Mouse (Mus musculus) cerebellum, adult 2 months (tissue): Measurements from ENCODE around the gene Nyap1. TPM values are rescaled to one million over a fixed set of nuclear protein-coding genes. Genes with fewer than 3 reads are reported as not detected.

Source experiments
- DNase-seq, 2 experiments: peaks; one replicate each; pipeline ENCODE4 v3.0.0; 2021
- H3K27ac ChIP-seq: fragments of 200-500 bp; 2 replicates; pipeline ENCODE4 v1.5.1; 2012; ENCODE audit warnings: low read length, control low read depth, inconsistent platforms; ENCODE audit not compliant: insufficient read depth
- H3K27me3 ChIP-seq: fragments of 200-500 bp; 2 replicates; pipeline ENCODE4 v1.6.1; 2012; ENCODE audit warnings: inconsistent platforms, mild to moderate bottlenecking, low read length, moderate library complexity; ENCODE audit not compliant: control insufficient read depth, insufficient read depth
- H3K4me1 ChIP-seq: fragments of 200-500 bp; 2 replicates; pipeline ENCODE4 v1.6.1; 2011; ENCODE audit warnings: low read length; ENCODE audit not compliant: control insufficient read depth, insufficient read depth
- H3K4me3 ChIP-seq: fragments of 200-500 bp; replicated peaks from 2 replicates; pipeline ENCODE3; 2011; ENCODE audit warnings: mild to moderate bottlenecking, low read depth, low read length, control low read depth; ENCODE audit not compliant: insufficient read depth
- CTCF ChIP-seq: fragments of 200-500 bp; IDR thresholded peaks from 2 replicates; pipeline ENCODE4 v1.5.1; 2011; ENCODE audit warnings: low read depth, mild to moderate bottlenecking, control low read depth, low read length, moderate library complexity, borderline replicate concordance; ENCODE audit not compliant: insufficient read depth
- POLR2A ChIP-seq: fragments of 200-500 bp; IDR thresholded peaks from 2 replicates; pipeline ENCODE4 v1.6.1; 2011; ENCODE audit warnings: low read length, control low read depth, borderline replicate concordance; ENCODE audit not compliant: insufficient read depth
- WGBS: fragments of 180-500 bp; shearing (Covaris S2); methylation state at CpG from one replicate; pipeline ENCODE4 v1.1.7; 2018; 5-methylcytosine and 5-hydroxymethylcytosine counted together
- polyA plus RNA-seq: library from polyadenylated mRNA; depleted of rRNA; stranded (reverse); fragments of >200 nt; gene quantifications from 2 replicates; pipeline ENCODE4 v1.2.3, GENCODE M21; 2012

Nyap1 gene
- polyA plus RNA-seq, 1 experiment = 60.7 TPM

GRCm38 (mm10) chr5:137718020-137718790 lies 23.2 kb downstream of the Nyap1 start:
- H3K4me3 ChIP-seq = no peak overlapping the region
- no peak for TF ChIP-seq POLR2A
- TF ChIP-seq CTCF = no peak
- no peaks in the 10 kb centered on the region; the same call in 1 of the 2 replicates for H3K27me3 ChIP-seq
- DNase-seq = no peak
- H3K4me1 ChIP-seq = no peaks in the 10 kb centered on the region
- 68% methylated on average over 8 of the region's 8 CpGs for WGBS
- H3K27ac ChIP-seq = no peak overlapping the region

- no peak for DNase-seq
- no peaks in the 10 kb centered on the region for H3K4me1 ChIP-seq
- no peak overlapping the region for H3K4me3 ChIP-seq
- H3K27me3 ChIP-seq = no peaks in the 10 kb centered on the region
- TF ChIP-seq CTCF = no peak
- TF ChIP-seq POLR2A = no peak
- no peak overlapping the region for H3K27ac ChIP-seq
- 79% methylated on average over 8 of the region's 8 CpGs for WGBS
These were observed 25.7 kb downstream of the Nyap1 start for GRCm38 (mm10) chr5:137715685-137716084.

- 61% methylated on average over 5 of the region's 5 CpGs for WGBS
These were observed 28.0 kb downstream of the Nyap1 start for GRCm38 (mm10) chr5:137713454-137713853.

GRCm38 (mm10) chr5:137706913-137707633 lies 34.3 kb downstream of the Nyap1 start:
- 34% methylated on average over 12 of the region's 12 CpGs for WGBS
- TF ChIP-seq CTCF = no peak
- TF ChIP-seq POLR2A = no peak
- Histone ChIP-seq H3K27ac (no peak overlapping the region), H3K4me1 (peaks cover 7% of the 10 kb centered on the region; the same call in 1 of the 2 replicates), H3K27me3 (no peaks in the 10 kb centered on the region), H3K4me3 (no peak overlapping the region)
- peak; percentile 72 to 82 for DNase-seq

More at GRCm38 (mm10) chr5:137713454-137713853, 28.0 kb downstream of the Nyap1 start:
- Histone ChIP-seq H3K27ac (no peak overlapping the region), H3K4me1 (no peaks in the 10 kb centered on the region), H3K27me3 (no peaks in the 10 kb centered on the region), H3K4me3 (no peak overlapping the region)
- TF ChIP-seq CTCF = no peak
- no peak for TF ChIP-seq POLR2A
- no peak for DNase-seq

- 47% methylated on average over 6 of the region's 6 CpGs for WGBS
- H3K4me3 ChIP-seq = no peak overlapping the region
- peaks cover 7% of the 10 kb centered on the region; the same call in 1 of the 2 replicates for H3K4me1 ChIP-seq
- TF ChIP-seq CTCF (no peak), POLR2A (no peak)
- H3K27me3 ChIP-seq = no peaks in the 10 kb centered on the region
- no peak overlapping the region for H3K27ac ChIP-seq
- DNase-seq = no peak
These were observed 36.2 kb downstream of the Nyap1 start for GRCm38 (mm10) chr5:137705242-137705641.

- no peak for DNase-seq
- 58% methylated on average over 2 of the region's 2 CpGs for WGBS
- TF ChIP-seq POLR2A = no peak
- TF ChIP-seq CTCF = no peak
These were observed 41.6 kb downstream of the Nyap1 start for GRCm38 (mm10) chr5:137699850-137700249.

GRCm38 (mm10) chr5:137699080-137699479 lies 42.3 kb downstream of the Nyap1 start:
- TF ChIP-seq POLR2A = no peak
- no peak for TF ChIP-seq CTCF
- Histone ChIP-seq H3K27ac (no peak overlapping the region), H3K27me3 (no peaks in the 10 kb centered on the region), H3K4me3 (no peak overlapping the region), H3K4me1 (no peaks in the 10 kb centered on the region)
- 65% methylated on average over 3 of the region's 3 CpGs for WGBS
- no peak for DNase-seq

More at GRCm38 (mm10) chr5:137699850-137700249, 41.6 kb downstream of the Nyap1 start:
- no peaks in the 10 kb centered on the region for H3K27me3 ChIP-seq
- H3K27ac ChIP-seq = no peak overlapping the region
- H3K4me1 ChIP-seq = no peaks in the 10 kb centered on the region
- H3K4me3 ChIP-seq = no peak overlapping the region

- 79% methylated on average over 4 of the region's 4 CpGs for WGBS
These were observed 45.5 kb downstream of the Nyap1 start for GRCm38 (mm10) chr5:137695930-137696329.

More at GRCm38 (mm10) chr5:137695930-137696329, 45.5 kb downstream of the Nyap1 start:
- no peaks in the 10 kb centered on the region for H3K27me3 ChIP-seq
- no peak overlapping the region for H3K4me3 ChIP-seq
- no peaks in the 10 kb centered on the region for H3K4me1 ChIP-seq
- TF ChIP-seq POLR2A (no peak), CTCF (no peak)
- no peak overlapping the region for H3K27ac ChIP-seq
- no peak for DNase-seq
